Mouse (Mus musculus): ENCODE measurements around the gene Cdh12. TPM values are rescaled to one million over a fixed set of nuclear protein-coding genes. Genes with fewer than 3 reads are reported as not detected.

Cdh12 gene
- total and polyA plus RNA-seq, 3 experiments = 0.13 to 0.16 TPM; not detected in 1

GRCm38 (mm10) chr15:20893471-20893870 is 444.4 kb downstream of the Cdh12 start:
- no peak overlapping the region for H3K4me2 ChIP-seq (ENCODE audit: insufficient read depth, low read depth, poor library complexity, severe bottlenecking)
- H3K79me2 ChIP-seq (replicated peaks; ENCODE audit: control insufficient read depth, extremely low read depth, insufficient read depth, poor library complexity, severe bottlenecking) = no peaks in the 10 kb centered on the region
- H3K9ac ChIP-seq (ENCODE audit: insufficient read depth, low read depth) = no peak overlapping the region
- H3K4me1 ChIP-seq (ENCODE audit: control insufficient read depth in 1 of 2, insufficient read depth in 2 of 2) = no peaks in the 10 kb centered on the region
- in situ Hi-C loops (cut with MboI; ENCODE audit: low pct_ligation_motif_present, low pct_unique_long_range_greater_than_20kb, low sequenced_read_pairs) (no loop called here), dilution Hi-C loops (cut with MboI; ENCODE audit: extremely low pct_ligation_motif_present, extremely low pct_unique_long_range_greater_than_20kb, low sequenced_read_pairs) (no loop called here)
- TF ChIP-seq MAFK (IDR thresholded peaks at IDR 0.05; ENCODE audit: insufficient replicate concordance, low read length) (no peak), CHD2 (IDR thresholded peaks at IDR 0.05; ENCODE audit: low read length) (no peak), ZC3H11A (IDR thresholded peaks at IDR 0.05; ENCODE audit: low read depth, low read length) (no peak), HCFC1 (IDR thresholded peaks at IDR 0.05; ENCODE audit: low read depth, low read length) (no peak), NELFE (IDR thresholded peaks at IDR 0.05; ENCODE audit: low read depth, low read length) (no peak), SMC3 (IDR thresholded peaks at IDR 0.05; ENCODE audit: low read depth, low read length) (no peak), GABPA (IDR thresholded peaks at IDR 0.05; ENCODE audit: insufficient replicate concordance, low read depth, low read length) (no peak), CTCF (conservative IDR thresholded peaks at IDR 0.05 in 1 of 2, IDR thresholded peaks at IDR 0.05 in 1 of 2; ENCODE audit: low read depth in 2 of 2, low read length in 2 of 2) (no peak), TCF12 (IDR thresholded peaks at IDR 0.05; ENCODE audit: low read depth, low read length) (no peak)
- peaks cover 22% of the 10 kb centered on the region for H3K9me3 ChIP-seq (replicated peaks; ENCODE audit: low read length)
- H3K4me3 ChIP-seq (replicated peaks in 1 of 3; ENCODE audit: low read depth in 2 of 3, low read length in 2 of 3, poor library complexity in 1 of 3) = no peak overlapping the region
- DNase-seq (ENCODE audit: extremely low read depth) = no peak
- no peaks in the 10 kb centered on the region for H3K27me3 ChIP-seq (replicated peaks)
- H3K36me3 ChIP-seq (replicated peaks in 1 of 2; ENCODE audit: control insufficient read depth in 1 of 2, insufficient read depth in 1 of 2, low read length in 1 of 2) = no peaks in the 10 kb centered on the region
- no peak overlapping the region for H3K27ac ChIP-seq (ENCODE audit: insufficient read depth, low read depth)

GRCm38 (mm10) chr15:20902568-20902967 is 453.5 kb downstream of the Cdh12 start:
- Histone ChIP-seq H3K4me3 (replicated peaks in 1 of 3; ENCODE audit: low read depth in 2 of 3, low read length in 2 of 3, poor library complexity in 1 of 3) (no peak overlapping the region), H3K36me3 (replicated peaks in 1 of 2; ENCODE audit: control insufficient read depth in 1 of 2, insufficient read depth in 1 of 2, low read length in 1 of 2) (no peaks in the 10 kb centered on the region), H3K27me3 (replicated peaks) (no peaks in the 10 kb centered on the region), H3K4me2 (ENCODE audit: insufficient read depth, low read depth, poor library complexity, severe bottlenecking) (no peak overlapping the region), H3K79me2 (replicated peaks; ENCODE audit: control insufficient read depth, extremely low read depth, insufficient read depth, poor library complexity, severe bottlenecking) (no peaks in the 10 kb centered on the region), H3K27ac (ENCODE audit: insufficient read depth, low read depth) (no peak overlapping the region), H3K9ac (ENCODE audit: insufficient read depth, low read depth) (no peak overlapping the region), H3K9me3 (replicated peaks; ENCODE audit: low read length) (no peaks in the 10 kb centered on the region), H3K4me1 (ENCODE audit: control insufficient read depth in 1 of 2, insufficient read depth in 2 of 2) (no peaks in the 10 kb centered on the region)
- dilution Hi-C loops (cut with MboI; ENCODE audit: extremely low pct_ligation_motif_present, extremely low pct_unique_long_range_greater_than_20kb, low sequenced_read_pairs) (no loop called here), in situ Hi-C loops (cut with MboI; ENCODE audit: low pct_ligation_motif_present, low pct_unique_long_range_greater_than_20kb, low sequenced_read_pairs) (no loop called here)
- no peak for DNase-seq (ENCODE audit: extremely low read depth)
- TF ChIP-seq RAD21 (IDR thresholded peaks at IDR 0.05; ENCODE audit: low read depth, low read length) (no peak), E2F4 (IDR thresholded peaks at IDR 0.05; ENCODE audit: insufficient replicate concordance, low read depth, low read length) (no peak), GABPA (IDR thresholded peaks at IDR 0.05; ENCODE audit: insufficient replicate concordance, low read depth, low read length) (no peak), HCFC1 (IDR thresholded peaks at IDR 0.05; ENCODE audit: low read depth, low read length) (no peak), SMC3 (IDR thresholded peaks at IDR 0.05; ENCODE audit: low read depth, low read length) (no peak), MAFK (IDR thresholded peaks at IDR 0.05; ENCODE audit: insufficient replicate concordance, low read length) (no peak), JUN (IDR thresholded peaks at IDR 0.05; ENCODE audit: insufficient read depth, low read depth, low read length) (no peak), RCOR1 (conservative IDR thresholded peaks at IDR 0.05; ENCODE audit: low read depth, low read length) (no peak), ZC3H11A (IDR thresholded peaks at IDR 0.05; ENCODE audit: low read depth, low read length) (no peak), JUND (conservative IDR thresholded peaks at IDR 0.05; ENCODE audit: low read depth, low read length) (no peak), PAX5 (IDR thresholded peaks at IDR 0.05; ENCODE audit: low read length) (no peak), ELF1 (IDR thresholded peaks at IDR 0.05; ENCODE audit: low read depth, low read length) (no peak), TCF12 (IDR thresholded peaks at IDR 0.05; ENCODE audit: low read depth, low read length) (no peak), NELFE (IDR thresholded peaks at IDR 0.05; ENCODE audit: low read depth, low read length) (no peak), POLR2AphosphoS2 (IDR thresholded peaks at IDR 0.05; ENCODE audit: low read depth, low read length) (no peak), CHD2 (IDR thresholded peaks at IDR 0.05; ENCODE audit: low read length) (no peak)
